Mouse (Mus musculus) megakaryocyte-erythroid progenitor cell, adult 5 weeks (primary cell): ENCODE data around the gene Dnajc22. TPM values are rescaled to one million over a fixed set of nuclear protein-coding genes. Genes with fewer than 3 reads are reported as not detected.

Source experiments
- polyA plus RNA-seq: library from polyadenylated mRNA; stranded (reverse); fragments of >175 nt; gene quantifications from 2 replicates; pipeline ENCODE4 v1.2.3, GENCODE M21; 2012

Gene Dnajc22
- not detected in 2 replicates for polyA plus RNA-seq

DNA sequence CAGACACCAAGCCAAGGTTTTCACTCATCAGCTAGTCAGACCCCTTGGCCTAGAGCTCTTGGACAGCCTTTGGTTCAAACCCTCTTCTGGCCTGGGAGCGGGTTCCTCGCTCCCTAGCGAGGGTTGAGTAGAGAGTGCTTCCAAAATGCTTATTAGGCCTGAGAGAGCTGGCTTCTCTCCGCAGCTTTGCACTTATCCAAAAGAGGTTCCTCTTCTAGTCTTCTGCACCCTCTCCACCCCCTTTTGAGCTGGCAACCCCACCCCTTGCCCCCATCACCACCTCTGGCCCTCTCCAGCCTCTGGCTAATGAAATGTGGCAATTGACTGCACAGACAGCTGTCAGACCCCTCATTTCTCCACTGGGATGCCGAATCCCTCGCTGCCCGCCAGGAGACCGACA, at the start of gene Dnajc22:
Dnajc22 (plus strand) TSS at position 301 of the 400 bp plus-strand sequence.

DNA sequence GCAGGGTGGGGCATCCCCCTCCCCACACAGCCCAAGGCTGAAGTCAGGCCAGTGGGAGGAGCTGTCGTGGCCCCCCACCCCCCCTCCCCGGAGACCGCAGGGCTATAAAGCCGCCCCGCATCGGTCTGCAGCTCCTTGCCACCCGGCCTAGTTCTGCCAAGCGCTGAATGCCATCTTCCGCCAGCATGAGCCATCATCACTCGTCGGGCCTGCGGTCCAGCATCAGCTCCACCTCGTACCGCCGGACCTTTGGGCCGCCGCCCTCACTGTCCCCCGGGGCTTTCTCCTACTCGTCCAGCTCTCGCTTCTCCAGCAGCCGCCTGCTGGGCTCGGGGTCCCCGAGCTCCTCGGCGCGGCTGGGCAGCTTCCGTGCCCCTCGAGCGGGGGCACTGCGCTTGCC, 37.9 kb upstream of the Dnajc22 start, which contains the start of gene Prph:
Prph (plus strand) TSS at position 135 of the 400 bp plus-strand sequence.

DNA sequence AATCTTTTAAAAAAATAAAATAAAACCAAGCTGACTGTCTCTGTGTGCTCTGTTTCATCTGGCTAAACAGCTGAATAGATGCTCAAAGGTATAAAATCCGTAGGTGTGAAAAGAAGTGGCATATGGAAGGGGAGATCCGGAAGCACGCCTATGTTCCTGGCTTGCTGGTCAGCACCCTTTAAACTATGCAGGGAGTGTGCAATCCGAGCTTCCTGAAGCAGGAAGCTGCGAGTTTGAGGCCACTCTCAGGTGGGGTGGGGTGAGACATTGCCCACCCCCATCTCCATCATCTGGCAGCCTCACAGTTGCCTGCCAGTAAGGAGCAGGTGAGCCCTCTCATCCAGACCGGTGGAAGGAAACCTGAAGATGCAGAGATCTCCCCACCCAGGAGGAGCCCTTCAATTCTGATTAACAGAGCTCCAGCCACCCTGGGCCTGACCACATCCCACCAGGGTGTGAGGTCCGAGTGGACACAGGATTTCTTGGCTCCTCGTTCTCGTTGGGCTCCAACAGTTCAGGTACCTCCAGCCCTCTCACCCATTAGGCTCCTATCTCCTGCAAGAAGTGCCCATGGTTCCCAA, 18.9 kb upstream of the Dnajc22 start, which contains the start of gene Troap:
Troap (plus strand) TSS at position 557 of the 581 bp plus-strand sequence.

DNA sequence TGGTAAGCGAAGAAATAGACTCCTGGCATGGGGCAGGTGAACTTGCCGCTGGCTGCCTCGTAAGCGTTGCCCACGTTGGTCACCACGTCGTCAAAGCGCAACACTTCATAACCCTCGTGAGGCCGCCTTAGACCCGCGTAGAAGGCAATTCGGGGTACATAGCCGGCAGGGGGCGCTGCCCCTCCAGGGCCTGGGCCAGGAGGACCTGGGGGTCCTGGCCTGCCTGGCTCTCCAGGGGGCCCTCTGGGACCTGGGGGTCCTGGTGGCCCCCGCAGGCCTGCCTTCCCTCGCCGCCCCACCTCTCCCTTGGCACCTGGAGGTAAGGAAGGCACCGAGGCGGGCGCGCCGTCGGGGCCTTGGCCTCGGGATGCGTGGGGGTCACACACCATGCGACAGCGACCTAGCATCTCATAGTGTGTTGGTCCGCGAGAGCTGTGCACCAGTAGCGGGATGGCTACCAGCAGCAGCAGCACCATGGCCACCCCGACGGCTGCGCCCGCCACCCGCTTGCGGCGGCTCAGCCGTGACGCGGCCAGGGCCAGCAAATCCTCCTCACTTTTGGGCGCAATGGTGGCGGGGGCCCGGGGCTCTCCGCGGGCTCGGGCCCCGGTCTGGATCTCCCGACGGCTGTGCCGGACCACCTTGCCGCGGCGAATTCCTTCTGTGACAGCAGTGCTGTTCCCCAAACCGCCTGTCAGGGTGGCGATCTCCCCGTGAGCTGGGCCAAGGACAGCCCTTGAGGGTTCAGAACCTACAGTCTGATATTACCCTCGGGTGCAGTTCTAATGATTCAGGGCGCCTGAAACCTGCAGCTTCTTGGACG, 5.5 kb upstream of the Dnajc22 start, which contains the start of gene C1ql4:
C1ql4 (minus strand) TSS at position 565 of the 823 bp plus-strand sequence.

DNA sequence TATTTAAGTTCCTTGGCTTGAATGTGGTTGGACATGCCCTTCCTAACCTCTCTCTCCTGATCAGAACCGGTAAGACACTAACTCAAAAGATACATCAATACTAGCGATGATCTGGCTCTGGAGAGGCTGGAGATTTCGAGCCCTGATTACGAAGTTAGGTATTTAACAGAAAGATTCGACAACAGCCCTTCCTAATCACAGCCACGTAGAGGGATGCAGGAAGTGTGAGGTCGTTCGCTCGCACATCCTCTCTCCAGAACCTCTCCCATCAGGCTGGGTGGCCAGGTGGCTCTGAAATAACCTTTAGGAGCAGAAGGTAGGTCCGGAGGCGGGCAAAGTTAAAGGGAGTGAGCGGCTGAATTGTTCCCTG, 32.7 kb downstream of the Dnajc22 start, which contains the start of gene Spats2:
Spats2 (plus strand) TSS at position 206 of the 370 bp plus-strand sequence.

Other genes with a start within 250 kb of the Dnajc22 start
- gene Kmt2d, start 222.0 kb upstream of the Dnajc22 start, polyA plus RNA-seq: 39.2 and 64.9 TPM in 2 replicates
- 2.7 and 2.8 TPM in 2 replicates for gene Rhebl1, start 198.6 kb upstream of the Dnajc22 start, polyA plus RNA-seq
- gene Dhh, start 194.6 kb upstream of the Dnajc22 start, polyA plus RNA-seq: not detected in 2 replicates
- gene Lmbr1l, start 174.9 kb upstream of the Dnajc22 start, polyA plus RNA-seq: 25.8 and 31.6 TPM in 2 replicates
- 311 and 355 TPM in 2 replicates for gene Tuba1b, start 158.6 kb upstream of the Dnajc22 start, polyA plus RNA-seq
- 9.9 TPM in 1 of 2 replicates, not detected in the other for gene Gm49450, start 139.6 kb upstream of the Dnajc22 start, polyA plus RNA-seq
- gene Tuba1a, start 139.5 kb upstream of the Dnajc22 start, polyA plus RNA-seq: 20.5 and 31.9 TPM in 2 replicates
- gene Tuba1c, start 63.3 kb upstream of the Dnajc22 start, polyA plus RNA-seq: 29.3 and 45.8 TPM in 2 replicates
- 0.21 and 0.74 TPM in 2 replicates for gene Prph, start 38.0 kb upstream of the Dnajc22 start, polyA plus RNA-seq
- gene Troap, start 18.6 kb upstream of the Dnajc22 start, polyA plus RNA-seq: 33.9 and 51.5 TPM in 2 replicates
- gene C1ql4, start 5.4 kb upstream of the Dnajc22 start, polyA plus RNA-seq: not detected in 2 replicates
- gene Spats2, start 32.7 kb downstream of the Dnajc22 start, polyA plus RNA-seq: 0.12 and 0.16 TPM in 2 replicates
- gene Kcnh3, start 131.7 kb downstream of the Dnajc22 start, polyA plus RNA-seq: not detected in 2 replicates
- 101 and 104 TPM in 2 replicates for gene Mcrs1, start 158.8 kb downstream of the Dnajc22 start, polyA plus RNA-seq
- 36.6 and 37.4 TPM in 2 replicates for gene Prpf40b, start 201.9 kb downstream of the Dnajc22 start, polyA plus RNA-seq
- gene Fam186b, start 202.7 kb downstream of the Dnajc22 start, polyA plus RNA-seq: not detected in 2 replicates